Mouse (Mus musculus): ENCODE measurements around the gene Eif2s2. TPM values are rescaled to one million over a fixed set of nuclear protein-coding genes. Genes with fewer than 3 reads are reported as not detected.
"Not testable (repeated sequence)": the region's sequence is repeated elsewhere in the genome, so short reads cannot be mapped to it uniquely, and the experiment has no call there.

The Eif2s2 gene
- total RNA-seq (2021), result 10 to 100 TPM; 69.0 to 70.3 TPM
- long read RNA-seq, experiment 1, full-length matches to known transcripts, result 178 of 183 reads
- long read RNA-seq, experiment 1, partial matches to known transcripts, result 1 of 183 reads
- long read RNA-seq, experiment 1, other reads (novel, unspliced or antisense), result 4 of 183 reads
- long read RNA-seq, experiment 2, full-length matches to known transcripts, result 229 of 240 reads
- long read RNA-seq, experiment 2, partial matches to known transcripts, result 6 of 240 reads
- long read RNA-seq, experiment 2, other reads (novel, unspliced or antisense), result 5 of 240 reads

DNA sequence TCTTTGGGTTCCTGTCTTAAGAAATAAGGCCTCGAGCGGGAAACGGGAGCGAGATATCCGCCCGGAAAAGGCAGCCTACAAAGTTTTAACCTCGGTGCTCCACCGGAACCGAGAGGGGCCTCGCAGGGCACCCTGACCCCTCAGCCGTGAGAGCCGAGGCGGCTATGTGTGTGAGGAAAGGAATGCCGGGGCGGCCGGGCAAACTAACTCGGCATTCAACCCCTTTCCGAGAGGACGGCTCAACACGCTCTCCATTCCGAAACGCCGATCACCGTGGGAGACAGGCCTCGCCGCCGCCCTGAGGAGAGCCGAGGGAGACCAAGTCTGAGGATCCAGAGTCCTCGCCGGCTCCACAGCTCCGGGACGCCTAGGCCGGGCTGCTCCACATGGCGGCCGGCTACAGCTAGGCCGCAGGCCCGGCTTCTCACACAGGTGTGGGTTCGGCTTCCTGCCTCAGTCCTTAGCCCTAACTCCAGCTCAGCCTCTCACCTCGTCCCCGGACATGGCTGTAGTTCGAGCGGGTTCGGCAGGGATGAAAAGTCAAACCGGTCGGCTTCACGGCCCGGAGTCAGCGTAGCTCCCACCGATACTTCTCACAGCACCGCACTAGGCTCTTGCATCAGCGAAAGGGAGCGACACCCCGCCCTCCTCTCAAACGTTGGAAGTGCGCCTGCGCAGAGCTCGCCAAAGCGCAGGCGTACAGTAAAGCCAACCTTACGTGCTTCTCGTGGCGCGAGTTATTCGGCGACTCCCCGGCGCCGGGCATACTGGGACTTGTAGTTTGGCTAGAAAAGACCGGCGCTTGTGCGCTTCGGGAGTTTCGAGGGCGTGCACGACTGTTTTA, at the start of gene Eif2s2:
Eif2s2 (minus strand) TSS at position 735 of the 844 bp plus-strand sequence.
- DNase-seq (ENCODE audit: low spot score in 2 of 2), result peak; percentile 94 to 98

DNA sequence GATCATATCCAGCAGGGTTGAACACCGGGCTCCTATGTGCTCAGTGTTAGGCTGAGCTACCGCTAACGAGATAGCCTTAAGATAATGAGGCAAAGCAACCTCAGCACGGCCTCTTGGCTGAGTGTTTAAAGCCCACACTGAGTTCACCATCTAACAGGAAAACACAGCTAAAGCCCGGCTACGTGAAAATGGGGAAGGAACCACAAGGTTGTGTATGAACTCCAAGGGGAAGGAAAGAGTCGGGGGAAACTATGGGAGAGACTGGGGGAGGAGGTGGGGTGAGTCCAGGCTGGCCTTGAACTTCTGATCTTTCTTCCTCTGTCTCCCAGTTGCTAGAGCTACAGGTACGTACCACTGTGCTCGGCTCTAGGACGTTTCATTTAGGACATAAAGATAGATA, 49.2 kb upstream of the Eif2s2 start:
- no peak for DNase-seq (ENCODE audit: low spot score in 2 of 2)

DNA sequence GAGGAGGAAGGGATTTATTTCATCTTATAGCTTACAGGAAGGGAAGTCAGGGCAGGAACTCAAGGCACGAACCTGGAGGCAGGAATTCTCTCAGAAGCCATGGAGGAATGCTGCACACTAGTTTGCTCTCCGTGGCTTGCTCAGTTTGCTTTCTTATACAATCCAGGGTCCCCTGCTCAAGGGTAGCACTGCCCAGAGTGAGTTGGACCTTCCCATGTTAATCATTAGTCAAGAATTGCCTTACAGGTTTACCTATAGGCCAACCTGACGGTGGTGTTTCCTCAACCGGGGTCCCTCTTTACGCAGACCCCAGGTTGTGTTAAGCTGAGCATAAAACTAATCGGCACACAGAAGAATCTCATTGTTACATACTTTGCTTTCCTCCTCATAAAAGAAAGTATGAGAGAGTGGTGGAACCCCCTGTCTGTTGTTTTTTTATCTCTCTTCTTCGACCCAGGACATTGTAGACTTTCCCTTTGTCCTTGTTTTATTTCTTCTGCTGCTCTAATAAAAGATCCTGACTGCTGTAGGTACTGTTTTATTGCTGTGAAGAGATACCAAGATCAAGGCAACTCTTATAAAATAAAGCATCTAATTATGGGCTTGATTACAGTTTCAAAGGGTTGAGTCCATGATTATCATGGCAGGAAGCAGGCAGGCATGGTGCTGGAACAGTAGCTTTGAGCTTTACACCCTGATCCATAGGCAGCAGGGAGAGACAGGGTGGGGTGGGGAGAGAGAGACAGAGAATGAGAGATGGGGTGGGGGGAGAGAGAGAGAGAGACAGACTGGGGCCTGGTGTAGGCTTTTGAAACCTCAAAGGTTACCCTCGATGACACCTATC, 45.0 kb upstream of the Eif2s2 start:
- DNase-seq (ENCODE audit: low spot score in 2 of 2), result no peak

DNA sequence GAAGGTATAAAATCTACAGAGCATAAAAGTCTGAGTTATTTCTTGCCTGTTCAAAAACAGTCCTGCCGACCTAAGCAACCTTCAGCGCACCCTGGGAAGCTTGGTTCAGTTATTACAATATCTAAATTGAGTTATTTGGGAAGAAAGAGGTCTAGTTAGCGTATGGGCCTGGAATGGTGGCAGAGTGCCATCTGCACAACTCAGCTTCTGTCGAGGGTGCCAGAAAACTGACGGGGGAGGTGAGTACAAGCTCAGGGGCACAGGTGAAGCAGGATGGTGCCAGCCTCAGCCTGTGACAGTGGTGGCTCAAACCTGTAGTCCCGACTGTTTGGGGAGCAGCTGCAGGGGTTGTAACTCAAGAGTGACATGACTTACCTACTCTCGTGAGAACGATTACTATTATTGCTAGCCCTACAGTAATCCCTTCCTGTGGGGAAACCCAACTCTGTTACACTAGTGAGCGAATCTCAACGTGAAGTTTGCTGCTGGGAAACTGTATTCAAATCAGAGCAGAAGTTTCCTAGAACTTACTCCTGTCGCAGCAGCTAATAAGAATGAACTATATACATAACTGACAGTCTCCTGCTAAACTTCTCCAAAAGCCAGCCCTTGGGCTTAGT, 43.9 kb upstream of the Eif2s2 start:
- no peak for DNase-seq (ENCODE audit: low spot score in 2 of 2)

DNA sequence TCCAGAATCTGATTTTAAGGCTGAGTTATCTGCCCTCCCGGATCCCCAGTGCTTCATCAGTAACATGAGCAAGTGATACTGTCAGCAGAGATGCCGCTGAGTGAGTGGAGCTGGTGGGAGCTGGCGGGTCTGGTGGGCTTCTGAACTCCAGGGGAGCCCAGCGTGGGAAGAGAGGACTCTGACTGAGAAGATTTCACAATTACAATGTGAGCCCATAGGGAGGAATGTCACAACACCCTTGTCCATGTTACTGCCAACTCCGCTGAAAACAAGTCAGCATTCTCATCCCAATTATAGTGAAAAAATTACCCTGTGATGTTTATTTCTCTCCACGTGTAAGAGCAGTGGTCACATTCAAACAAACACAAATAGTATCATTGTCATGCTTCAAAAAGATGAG, 43.4 kb upstream of the Eif2s2 start:
- no peak for DNase-seq (ENCODE audit: low spot score in 2 of 2)

DNA sequence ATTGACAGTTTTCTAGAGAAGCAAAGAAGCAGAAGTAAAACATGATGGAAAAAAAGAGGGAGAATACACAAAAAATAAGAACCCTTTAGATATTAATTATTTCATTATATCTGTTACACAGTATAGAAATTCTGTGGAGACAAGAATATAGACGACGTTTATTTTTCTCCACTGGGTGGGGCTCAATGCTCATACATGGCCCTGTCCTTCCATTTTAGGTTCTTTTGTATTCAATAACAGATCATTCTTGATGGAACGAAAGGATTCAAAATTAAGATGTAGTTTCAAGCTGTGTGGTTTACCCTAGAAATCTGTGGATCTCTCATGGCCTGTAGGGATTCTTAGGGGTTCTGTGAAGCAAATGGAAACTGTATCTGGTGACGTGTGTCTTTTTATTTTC, 41.1 kb upstream of the Eif2s2 start:
- DNase-seq (ENCODE audit: low spot score in 2 of 2), result peak in 1 of 2 experiments; percentile 29

DNA sequence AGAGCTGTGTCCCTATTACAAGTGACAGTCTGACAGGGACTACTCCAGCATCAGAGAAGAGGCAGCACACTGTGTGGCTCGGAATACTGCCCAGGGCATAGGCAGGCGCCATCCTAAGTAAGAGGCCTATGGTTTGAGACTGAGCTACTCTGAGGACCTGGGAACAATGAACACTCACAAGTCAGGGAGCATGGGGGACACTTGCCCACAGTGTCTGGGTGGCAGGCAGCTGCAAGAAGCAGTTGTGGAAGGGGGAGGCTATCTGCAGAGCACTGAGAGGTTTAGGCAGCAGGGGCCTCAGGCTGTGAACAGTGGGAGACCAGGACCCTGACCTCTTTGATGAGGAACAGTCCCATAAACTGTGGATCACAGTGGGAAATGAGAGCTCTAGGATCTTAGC, 35.6 kb upstream of the Eif2s2 start:
- DNase-seq (ENCODE audit: low spot score in 2 of 2), result no peak

DNA sequence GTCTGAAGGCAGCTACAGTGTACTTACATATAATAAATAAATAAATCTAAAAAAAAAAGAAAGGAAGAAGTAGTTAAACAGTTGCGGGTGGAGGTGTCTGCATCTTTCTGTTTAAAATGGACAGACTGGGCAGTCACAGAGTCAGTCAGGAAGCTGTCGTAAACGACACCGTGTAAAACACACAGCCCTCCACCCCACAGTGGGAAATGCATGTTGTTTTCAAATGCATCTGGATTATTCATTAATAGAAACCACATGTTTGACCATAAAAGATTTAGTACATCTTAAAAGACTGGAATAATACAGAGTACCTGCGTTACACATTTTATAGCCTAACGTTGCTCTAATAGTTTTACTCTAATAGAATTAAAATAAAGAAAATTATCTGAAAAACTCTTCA, 34.1 kb upstream of the Eif2s2 start:
- DNase-seq (ENCODE audit: low spot score in 2 of 2), result no peak

DNA sequence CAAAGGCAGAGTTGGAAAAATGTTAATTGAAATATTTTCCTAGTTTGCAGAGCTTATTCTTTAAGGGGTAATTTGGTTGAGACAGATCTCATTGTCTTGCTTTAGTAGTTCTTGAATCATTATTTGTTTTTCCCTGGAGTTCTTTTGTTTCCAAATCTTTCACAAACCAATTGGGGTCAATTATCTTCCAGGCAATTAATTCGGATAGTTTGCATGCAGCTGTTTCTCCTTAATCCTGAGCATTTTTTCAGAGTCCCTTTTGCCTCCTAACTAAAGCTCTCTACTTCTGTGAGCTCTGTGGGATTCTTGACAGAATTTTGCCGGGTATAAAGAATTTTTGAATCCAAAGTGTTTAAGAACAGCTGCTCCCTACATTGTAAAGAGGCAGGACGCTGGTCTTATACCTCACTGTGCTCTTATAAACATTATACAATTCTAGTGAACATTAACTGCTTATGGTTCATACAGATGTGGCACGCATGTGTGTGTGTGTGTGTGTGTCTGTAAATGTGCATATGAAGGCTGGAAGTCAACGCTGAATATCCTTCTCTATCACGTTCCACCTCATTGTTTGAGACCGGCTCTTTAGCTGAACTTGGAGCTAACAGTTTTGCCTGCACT, 32.8 kb upstream of the Eif2s2 start:
- peak in 1 of 2 experiments; percentile 15 for DNase-seq (ENCODE audit: low spot score in 2 of 2)

DNA sequence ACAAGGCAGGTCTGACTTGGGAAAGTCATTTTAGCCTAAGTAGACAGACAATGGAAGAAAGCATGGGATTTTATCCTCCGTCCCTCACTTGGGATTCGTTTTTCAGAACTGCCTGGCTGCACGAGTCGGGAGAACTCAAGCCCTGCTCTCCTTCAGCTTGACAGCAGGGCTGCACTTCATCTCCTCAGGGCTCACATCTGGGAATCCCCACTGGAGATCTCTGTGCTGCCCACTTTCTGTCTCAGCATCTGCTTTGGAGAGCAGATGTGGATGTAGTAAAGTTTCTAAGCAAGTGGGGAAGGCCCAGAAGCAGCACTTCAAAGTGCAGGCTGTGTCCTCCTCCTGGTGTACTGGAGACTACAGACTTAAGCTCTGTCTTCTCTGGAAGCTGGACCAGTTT, 29.4 kb upstream of the Eif2s2 start:
- not testable (repeated sequence) for DNase-seq (ENCODE audit: low spot score in 2 of 2)

DNA sequence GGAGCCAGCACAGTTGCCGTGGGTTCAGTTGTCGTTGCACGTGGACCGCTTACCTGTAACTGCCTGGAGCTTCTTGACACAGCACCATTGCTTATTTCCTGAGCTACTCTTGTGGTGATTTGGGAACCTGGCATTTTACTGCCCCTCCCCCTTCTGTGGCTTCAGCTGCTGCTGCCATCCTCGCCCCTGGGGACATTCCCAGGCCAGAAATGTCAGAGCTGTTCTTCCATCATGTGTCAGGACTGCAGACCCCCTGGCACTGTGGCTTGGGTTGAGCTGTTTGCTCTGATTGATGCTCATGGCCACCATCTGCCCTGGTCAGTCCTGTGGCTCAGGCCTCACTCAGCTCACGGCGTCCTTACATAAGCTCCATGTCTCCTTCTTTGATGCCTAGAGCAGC, 28.2 kb upstream of the Eif2s2 start:
- no peak for DNase-seq (ENCODE audit: low spot score in 2 of 2)

DNA sequence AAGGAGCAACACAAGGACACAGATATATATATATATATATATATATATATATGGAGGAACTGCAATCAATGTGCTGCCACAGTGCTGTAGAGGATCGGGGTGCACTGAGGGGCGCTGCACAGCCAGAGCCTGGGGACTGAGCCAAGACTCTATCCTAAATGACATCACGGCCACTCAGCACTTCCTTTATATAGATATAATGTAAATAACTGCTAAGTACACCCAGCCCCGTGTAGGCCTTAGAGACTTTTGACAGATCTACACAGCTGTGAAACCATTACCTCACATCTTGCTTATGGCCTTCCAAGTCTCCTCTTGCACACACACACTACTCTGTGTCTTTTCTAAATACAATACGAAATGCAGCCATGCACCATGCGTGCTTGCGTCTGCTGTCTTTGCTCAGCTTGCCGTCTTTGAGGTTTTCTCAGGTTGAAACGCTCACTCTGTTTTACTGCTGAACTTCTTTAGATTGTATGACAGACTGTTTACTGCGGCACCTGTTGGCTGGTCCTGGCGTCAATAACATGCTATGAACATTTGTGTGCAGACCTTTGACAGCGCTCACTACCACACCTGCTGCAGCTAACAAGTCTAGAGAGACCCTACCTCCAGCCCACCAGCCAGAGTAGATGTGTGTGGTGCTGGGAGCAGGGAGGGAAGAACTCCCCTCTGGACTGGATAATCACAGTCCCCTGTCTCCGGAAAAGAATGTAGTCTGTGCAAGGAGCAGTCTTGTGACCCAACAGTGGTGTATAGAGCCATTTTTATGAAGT, 25.3 kb upstream of the Eif2s2 start:
- no peak for DNase-seq (ENCODE audit: low spot score in 2 of 2)

DNA sequence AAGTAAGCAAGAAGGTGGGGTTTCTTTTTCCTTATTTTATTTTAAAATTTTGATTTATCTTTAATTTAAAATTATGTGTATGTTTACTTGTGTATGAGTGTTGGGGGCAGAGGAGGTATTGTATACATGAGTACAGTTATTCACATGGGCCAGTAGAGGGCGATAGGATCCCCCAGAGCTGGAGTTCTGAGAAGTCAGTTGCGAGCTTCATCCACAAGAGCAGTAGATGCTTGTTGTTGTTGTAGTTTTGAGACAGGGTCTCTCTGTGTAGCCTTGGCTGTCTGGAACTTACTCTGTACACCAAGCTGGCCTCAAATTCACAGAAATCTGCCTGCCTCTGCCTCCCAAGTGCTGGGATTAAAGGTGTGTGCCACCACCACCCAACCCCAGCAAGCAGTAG, 23.8 kb upstream of the Eif2s2 start:
- no peak for DNase-seq (ENCODE audit: low spot score in 2 of 2)

DNA sequence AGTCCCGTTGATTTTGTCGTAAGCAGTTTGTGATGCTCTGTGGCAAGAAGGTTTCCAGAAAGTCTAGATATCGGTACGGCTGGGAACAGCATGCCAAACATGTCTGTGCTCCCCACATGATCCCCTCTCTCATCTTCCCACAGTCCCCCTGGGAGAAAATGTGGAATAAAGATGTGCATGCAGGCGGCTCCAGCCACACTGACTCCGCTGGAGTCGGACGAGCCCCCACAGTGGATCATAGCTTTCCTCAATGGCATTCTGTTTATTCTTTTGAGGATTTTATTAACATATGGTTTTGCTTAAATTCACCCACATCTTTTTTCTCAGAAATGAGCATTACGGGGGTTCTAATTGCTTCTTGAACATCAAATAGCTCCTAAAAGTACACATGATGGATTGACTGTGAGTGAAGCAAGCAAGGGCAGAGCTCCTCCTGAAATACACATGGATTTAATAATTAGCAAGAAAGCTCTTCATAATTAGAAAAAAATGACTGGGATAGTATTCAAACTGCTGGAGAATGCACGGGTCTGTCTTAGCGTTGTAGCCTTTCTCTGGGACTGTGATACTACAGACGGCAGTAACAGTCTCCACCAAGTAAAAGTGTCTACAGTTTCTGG, 23.3 kb upstream of the Eif2s2 start:
- no peak for DNase-seq (ENCODE audit: low spot score in 2 of 2)

DNA sequence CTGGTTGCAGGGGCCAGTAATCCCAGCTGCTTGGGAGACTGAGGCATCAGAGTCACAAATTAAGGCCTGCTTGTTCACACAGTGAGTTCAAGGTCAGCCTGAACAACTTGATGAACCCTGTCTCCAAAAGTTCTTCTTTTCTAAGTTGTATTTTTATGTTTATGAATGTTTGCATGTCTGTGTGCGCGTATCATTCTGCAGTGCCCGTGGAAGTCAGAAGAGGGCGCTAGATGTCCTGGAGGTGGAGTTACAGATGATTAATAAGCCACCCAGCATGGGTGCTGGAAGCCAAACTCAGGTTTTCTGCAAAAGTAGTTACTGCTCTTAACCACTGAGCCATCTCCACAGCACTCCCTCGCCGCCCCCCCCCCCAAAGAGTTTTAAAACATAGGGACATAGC, 17.1 kb upstream of the Eif2s2 start:
- no peak for DNase-seq (ENCODE audit: low spot score in 2 of 2)

DNA sequence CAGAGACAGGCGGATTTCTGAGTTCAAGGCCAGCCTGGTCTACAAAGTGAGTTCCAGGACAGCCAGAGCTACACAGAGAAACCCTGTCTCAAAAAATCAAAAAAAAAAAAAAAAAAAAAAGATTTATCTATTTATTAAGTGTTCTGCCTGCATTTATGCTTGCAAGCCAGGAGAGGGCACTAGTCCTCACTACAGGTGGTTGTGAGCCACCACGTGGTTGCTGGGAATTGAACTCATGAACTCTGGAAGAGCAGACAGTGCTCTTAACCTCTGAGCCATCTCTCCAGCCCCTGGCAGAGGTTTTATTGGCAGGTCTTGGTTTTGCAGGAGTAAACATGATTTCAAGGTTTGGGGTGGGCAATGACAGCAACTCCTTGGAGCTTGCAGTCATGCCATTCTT, 15.5 kb upstream of the Eif2s2 start:
- not testable (repeated sequence) for DNase-seq (ENCODE audit: low spot score in 2 of 2)

DNA sequence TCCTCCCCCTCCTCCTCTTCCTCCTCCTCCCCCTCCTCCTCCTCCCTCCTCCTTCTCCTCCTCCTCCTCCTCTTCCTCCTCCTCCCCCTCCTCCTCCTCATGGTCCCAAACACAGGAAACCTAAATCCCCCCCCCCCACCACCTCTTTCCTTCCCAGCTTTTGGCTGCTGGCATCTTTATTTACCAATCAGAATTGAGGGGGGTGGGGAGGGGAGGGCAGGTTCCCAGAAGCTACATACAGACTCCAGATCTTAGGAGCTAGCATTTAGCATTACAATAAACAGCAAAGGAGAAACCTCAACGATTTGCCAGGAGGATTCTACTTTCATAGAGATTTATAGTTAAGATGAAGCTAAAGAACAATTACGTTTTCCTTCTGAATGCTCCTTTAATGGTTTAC, 13.1 kb upstream of the Eif2s2 start:
- no peak for DNase-seq (ENCODE audit: low spot score in 2 of 2)

DNA sequence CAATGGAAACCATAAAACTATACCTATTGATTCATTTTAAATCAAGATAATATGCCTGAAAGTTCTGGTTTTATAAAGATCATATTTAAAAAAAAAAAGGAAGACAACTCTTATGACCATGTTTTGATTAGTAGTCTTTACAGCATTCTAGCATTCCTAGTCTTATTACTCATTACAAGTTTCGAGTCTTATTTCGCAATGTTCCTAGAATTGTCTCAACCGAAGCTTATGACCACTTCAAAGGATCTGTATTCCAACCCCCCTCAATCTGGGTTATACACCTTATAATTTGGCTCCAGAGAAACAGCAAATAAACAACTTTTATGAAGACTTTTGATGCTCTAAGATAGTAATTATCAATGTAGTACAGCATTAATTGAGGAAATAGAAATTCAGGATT, 9.4 kb upstream of the Eif2s2 start:
- DNase-seq (ENCODE audit: low spot score in 2 of 2), result no peak

DNA sequence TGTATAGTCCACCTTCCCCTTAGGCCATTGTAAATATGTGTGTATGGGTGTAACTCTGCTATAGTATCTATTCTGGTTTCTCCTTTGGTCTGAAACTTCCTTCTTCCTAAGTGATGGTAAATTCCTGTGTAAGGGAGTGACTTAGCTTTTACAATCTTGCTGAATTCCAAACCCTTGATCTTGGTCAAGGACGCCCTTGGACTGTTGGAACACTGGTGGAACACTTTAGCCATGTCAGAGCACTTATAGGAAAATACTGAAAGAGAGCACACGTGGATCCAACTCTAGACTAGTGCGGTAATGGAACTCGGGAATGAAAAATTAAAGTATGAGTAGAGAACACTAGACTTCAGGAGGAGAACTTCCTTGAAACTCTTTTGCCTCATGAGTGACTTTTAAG, 6.7 kb upstream of the Eif2s2 start:
- DNase-seq (ENCODE audit: low spot score in 2 of 2), result not testable (repeated sequence)

DNA sequence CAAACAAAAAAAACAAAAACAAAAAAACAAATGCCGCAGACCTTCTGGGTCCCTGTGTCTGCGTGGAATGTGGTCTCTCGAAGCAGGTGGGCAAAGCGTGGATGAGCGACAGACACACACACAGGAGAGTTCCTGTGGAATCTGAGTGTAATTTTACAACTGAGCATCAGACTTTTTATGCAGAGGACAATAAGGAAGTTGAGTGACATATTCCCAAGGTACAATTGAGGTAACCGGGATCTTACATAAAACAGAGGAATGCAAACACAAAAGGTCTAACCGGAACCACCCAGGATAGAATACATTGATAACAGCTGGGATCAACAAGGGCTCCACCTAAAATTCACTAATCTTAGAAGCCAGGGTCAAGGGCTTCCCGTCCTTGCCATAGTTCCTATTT, 6.3 kb upstream of the Eif2s2 start:
- DNase-seq (ENCODE audit: low spot score in 2 of 2), result not testable (repeated sequence)

All from layer of hippocampus, postnatal 14 days (tissue).